Comparison of ENCODE assay signal across 7 mouse cellular contexts in the genomic region with DNA sequence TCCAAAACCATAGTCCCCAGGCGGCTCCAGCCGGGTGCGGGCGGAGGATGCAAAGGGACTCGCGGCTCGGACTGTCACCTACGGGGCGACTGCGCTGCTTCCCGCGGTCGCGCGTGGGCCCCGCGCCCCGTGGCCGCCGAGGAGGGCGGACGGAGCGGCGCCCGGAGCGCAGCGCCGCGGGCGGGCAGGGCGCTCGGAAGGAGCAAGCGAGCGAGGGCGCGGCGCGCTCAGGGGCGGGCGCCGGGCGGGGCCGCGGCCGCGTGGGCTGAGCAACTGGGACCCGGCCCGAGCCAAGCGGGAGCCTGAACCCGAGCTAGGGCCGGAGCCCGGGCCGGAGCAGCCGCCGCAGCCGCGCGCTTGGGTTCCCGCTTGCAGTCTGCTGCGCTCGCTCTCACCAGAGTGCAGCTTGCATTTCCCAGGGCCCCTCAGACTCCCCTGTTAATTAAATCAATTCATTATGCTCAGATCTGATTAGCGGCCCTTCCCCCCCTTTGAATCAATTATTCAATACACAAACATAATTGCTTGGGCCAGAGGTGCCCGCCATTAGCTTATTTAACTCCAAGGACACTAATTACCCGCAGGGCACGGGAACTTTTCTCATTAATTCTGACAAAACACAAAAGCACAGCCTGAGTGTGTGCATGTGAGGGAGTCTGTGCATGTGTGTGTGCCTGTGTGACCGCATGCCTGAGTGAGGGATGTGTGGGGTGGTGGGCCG. TPM values are rescaled to one million over a fixed set of nuclear protein-coding genes. Genes with fewer than 3 reads are reported as not detected.
DNase-seq lines count a peak whose midpoint lies in the region; ATAC-seq and TF ChIP-seq lines count a peak whose summit lies in the region.

A gene (minus strand): TSS at position 259 of the 721 bp plus-strand sequence.

- H3K4me3 ChIP-seq in G1E (ENCODE audit: low read depth, low read length), result 0 out of 2 replicates have a peak within 1 kb of the TSS, but pooled peaks have one; percentile 19
- peak within 1 kb of the TSS; percentile 59 for H3K4me3 ChIP-seq in embryonic facial prominence, embryonic 12.5 days
- peak within 1 kb of the TSS; percentile 59 for H3K4me3 ChIP-seq in heart, postnatal 0 days (ENCODE audit: low read depth, low read length)

- 0 out of 2 replicates have a peak within 1 kb of the TSS, but pooled peaks have one; percentile 50 for H3K27ac ChIP-seq in embryonic facial prominence, embryonic 12.5 days
- H3K27ac ChIP-seq in heart, postnatal 0 days (ENCODE audit: low read depth), result no peak within 1 kb of the TSS

- peaks cover 30% of the 10 kb centered on the region for H3K27me3 ChIP-seq in G1E (ENCODE audit: insufficient read depth, low read length)
- peaks cover 39% of the 10 kb centered on the region for H3K27me3 ChIP-seq in embryonic facial prominence, embryonic 12.5 days
- peaks cover 65% of the 10 kb centered on the region for H3K27me3 ChIP-seq in heart, postnatal 0 days (ENCODE audit: control insufficient read depth, insufficient read depth, low read length)

- H3K4me1 ChIP-seq in G1E (ENCODE audit: insufficient read depth, low read depth, low read length), result no peaks in the 10 kb centered on the region
- H3K4me1 ChIP-seq in embryonic facial prominence, embryonic 12.5 days, result peaks cover 14% of the 10 kb centered on the region
- peaks cover 14% of the 10 kb centered on the region for H3K4me1 ChIP-seq in heart, postnatal 0 days (ENCODE audit: control insufficient read depth, insufficient read depth)

- H3K9me3 ChIP-seq in G1E (replicated peaks), result no peaks in the 10 kb centered on the region
- no peaks in the 10 kb centered on the region for H3K9me3 ChIP-seq in embryonic facial prominence, embryonic 12.5 days
- no peaks in the 10 kb centered on the region for H3K9me3 ChIP-seq in heart, postnatal 0 days (replicated peaks; ENCODE audit: control insufficient read depth, low read length)

- H3K9ac ChIP-seq in embryonic facial prominence, embryonic 12.5 days, result peak within 1 kb of the TSS; percentile 71
- H3K9ac ChIP-seq in heart, postnatal 0 days (replicated peaks; ENCODE audit: low read depth, low read length), result peak within 1 kb of the TSS; percentile 46

- peak within 1 kb of the TSS; percentile 99 for H3K4me2 ChIP-seq in embryonic facial prominence, embryonic 12.5 days (replicated peaks)
- H3K4me2 ChIP-seq in heart, postnatal 0 days (ENCODE audit: low read depth, low read length), result peak within 1 kb of the TSS; percentile 95

- WGBS in embryonic facial prominence, embryonic 12.5 days, result under 1% methylated on average over 56 of the region's 67 CpGs
- 1% methylated on average over 49 of the region's 67 CpGs for WGBS in heart, postnatal 0 days

- TF ChIP-seq CTCF in G1E (IDR thresholded peaks at IDR 0.05; ENCODE audit: low read depth, low read length), result no peak
- TF ChIP-seq CTCF in heart, postnatal 0 days (IDR thresholded peaks at IDR 0.05; ENCODE audit: low read depth), result no peak

- H3K36me3 ChIP-seq in G1E (replicated peaks), result no peaks in the 10 kb centered on the region
- no peaks in the 10 kb centered on the region for H3K36me3 ChIP-seq in embryonic facial prominence, embryonic 12.5 days
- no peaks in the 10 kb centered on the region for H3K36me3 ChIP-seq in heart, postnatal 0 days (replicated peaks; ENCODE audit: control insufficient read depth, insufficient read depth, low read length)

- TF ChIP-seq EP300 in heart, postnatal 0 days (IDR thresholded peaks at IDR 0.05; ENCODE audit: low read depth), result no peak

- ATAC-seq in G1E (ENCODE audit: extremely low read depth, insufficient number of reproducible peaks, low FRiP score, poor library complexity, severe bottlenecking), result no peak
- ATAC-seq in embryonic facial prominence, embryonic 12.5 days (ENCODE audit: insufficient number of reproducible peaks, insufficient read depth, low FRiP score, low TSS enrichment), result peak; percentile 49
- ATAC-seq in heart, postnatal 0 days (ENCODE audit: insufficient read depth, low read depth), result peak; percentile 53

- DNase-seq in G1E (ENCODE audit: low spot score), result no peak
- DNase-seq in ZHBTc4 (ENCODE audit: low read depth, low spot score), result peak; percentile 59
- DNase-seq in heart, postnatal 0 days (ENCODE audit: low spot score), result no peak
- DNase-seq in kidney, postnatal 4 days, result peak; percentile 62 to 71
- peak; percentile 13 for DNase-seq in lung, postnatal 14 days
- peak; percentile 26 for DNase-seq in testis, postnatal 14 days (ENCODE audit: low spot score)

RNA-seq across cellular contexts. Expression of the gene that starts here (rescaled TPM):
- total RNA-seq in G1E (2014; fragmentation: Nextera tagmentation) (not detected in 2 replicates), G1E (2017) (0.12 TPM in 1 of 2 replicates, not detected in the other)
- not detected in 2 replicates for polyA plus RNA-seq in G1E (2012)
- 20.8 and 21.0 TPM in 2 replicates for polyA plus RNA-seq in embryonic facial prominence, embryonic 12.5 days (2016; fragmentation: Nextera tagmentation; extraction: Ambion mirVana)
- 6.3 and 17.2 TPM in 2 replicates for total RNA-seq in heart, postnatal 0 days (2014; rRNA removed; ENCODE audit: low replicate concordance)
- polyA plus RNA-seq in heart, postnatal 0 days (2015; fragmentation: Nextera tagmentation; extraction: Ambion mirVana), result 1.9 and 2.1 TPM in 2 replicates

Comparison
In these comparisons a context has a peak if more than half of its experiments do, and no peak if none do; other contexts are left out.
1. DNase-seq: peak in ZHBTc4 (single experiment), kidney, postnatal 4 days (2 of 2), lung, postnatal 14 days (single experiment) and testis, postnatal 14 days (single experiment); none in G1E (single experiment) and heart, postnatal 0 days (single experiment).
2. Peak in every context shown above with its lines, with median percentiles within 50 percentile points of each other: H3K4me3 ChIP-seq.